Mouse (Mus musculus): ENCODE results near the gene Diexf.

The Diexf gene

DNA sequence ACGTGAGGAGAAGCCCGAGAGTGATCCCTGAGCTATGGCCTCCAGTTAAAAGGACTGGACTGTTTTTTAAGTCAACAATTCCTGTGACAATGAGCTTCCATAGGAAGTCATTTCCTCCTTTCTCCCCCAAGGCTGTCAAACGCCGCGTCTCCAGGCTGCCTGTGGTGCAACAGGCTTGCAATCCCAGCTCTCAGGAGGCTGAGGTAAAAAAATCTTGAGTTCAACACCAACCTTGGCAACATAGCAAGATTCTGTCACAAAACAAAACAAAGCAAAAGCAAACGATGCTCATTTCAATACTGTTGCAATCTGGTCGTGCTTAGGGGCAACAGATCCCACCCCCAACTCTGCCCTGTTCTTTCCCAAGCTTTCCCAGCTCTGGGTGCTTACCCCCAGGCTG lies 8.0 kb upstream of the Diexf start:
- DNase-seq = no peak

GRCm38 (mm10) chr1:193133726-193134125 lies 3.7 kb upstream of the Diexf start:
- DNase-seq = no peak

DNA sequence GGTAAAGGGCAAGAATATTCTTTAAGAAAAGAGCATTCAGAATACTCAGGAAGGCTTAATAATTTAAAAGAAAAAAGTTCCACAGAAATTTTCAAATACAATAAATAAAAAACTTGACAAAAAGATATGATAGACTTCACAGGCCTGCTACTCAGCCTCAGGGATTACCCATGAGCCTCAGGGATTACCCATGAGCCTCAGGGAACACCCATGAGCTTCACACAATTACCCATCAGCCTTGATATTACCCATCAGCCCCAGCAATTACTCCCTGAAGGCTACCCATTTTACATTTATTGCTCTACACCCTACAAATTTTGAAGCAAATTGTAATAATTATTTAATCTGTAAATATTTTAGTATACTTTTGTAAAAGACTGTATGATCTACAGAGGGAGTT lies 2.3 kb upstream of the Diexf start:
- DNase-seq = no peak

GRCm38 (mm10) chr1:193131311-193131948 lies 1.4 kb upstream of the Diexf start:
- DNase-seq = no peak

GRCm38 (mm10) chr1:193130839-193131238 lies 767 bp upstream of the Diexf start:
- DNase-seq = no peak

GRCm38 (mm10) chr1:193130456-193130825 lies 369 bp upstream of the Diexf start:
- no peak for DNase-seq

- DNase-seq = no peak
These were observed 751 bp downstream of the Diexf start for GRCm38 (mm10) chr1:193129321-193129720.

DNA sequence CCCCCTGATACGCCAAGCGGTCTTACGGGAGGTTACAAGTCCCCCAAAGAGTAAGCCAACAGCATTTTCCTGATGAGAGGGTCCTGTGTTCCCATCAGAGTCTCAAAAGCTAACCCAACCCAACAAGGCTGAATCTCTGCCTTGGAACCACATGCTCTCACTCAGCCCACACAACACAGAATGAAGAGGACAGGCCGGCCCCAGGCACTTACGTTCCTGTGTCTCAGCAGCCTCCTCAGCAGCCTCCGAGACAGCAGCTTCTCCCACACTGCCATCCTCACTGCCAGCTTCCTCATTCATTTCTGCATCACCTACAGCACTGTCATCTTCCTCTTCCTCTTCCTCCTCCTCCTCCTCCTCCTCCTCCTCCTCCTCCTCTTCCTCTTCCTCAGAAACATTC lies 2.0 kb downstream of the Diexf start:
- DNase-seq = no peak

DNA sequence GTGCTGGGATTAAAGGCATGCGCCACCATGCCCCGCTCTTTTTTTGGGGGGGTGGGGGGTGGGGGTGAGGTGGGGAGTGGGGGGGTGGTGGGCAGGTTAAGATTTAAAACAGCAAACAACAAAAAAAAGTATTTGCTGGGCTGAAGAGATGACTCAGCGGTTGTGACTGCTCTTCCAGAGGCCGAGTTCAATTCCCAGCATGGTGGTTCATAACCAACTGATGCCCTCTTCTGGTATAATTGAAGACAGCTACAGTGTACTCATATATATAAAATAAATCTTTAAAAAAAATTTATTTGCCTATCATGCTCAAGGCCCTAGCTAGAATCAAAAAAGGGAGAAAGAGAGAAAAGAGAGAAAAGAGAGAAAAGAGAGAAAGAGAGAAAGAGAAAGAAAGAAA lies 4.2 kb downstream of the Diexf start:
- no peak for DNase-seq

- DNase-seq = no peak
These were observed 6.8 kb downstream of the Diexf start for GRCm38 (mm10) chr1:193123290-193123689.

- no peak for DNase-seq
These were observed 7.3 kb downstream of the Diexf start for GRCm38 (mm10) chr1:193122793-193123192.

DNA sequence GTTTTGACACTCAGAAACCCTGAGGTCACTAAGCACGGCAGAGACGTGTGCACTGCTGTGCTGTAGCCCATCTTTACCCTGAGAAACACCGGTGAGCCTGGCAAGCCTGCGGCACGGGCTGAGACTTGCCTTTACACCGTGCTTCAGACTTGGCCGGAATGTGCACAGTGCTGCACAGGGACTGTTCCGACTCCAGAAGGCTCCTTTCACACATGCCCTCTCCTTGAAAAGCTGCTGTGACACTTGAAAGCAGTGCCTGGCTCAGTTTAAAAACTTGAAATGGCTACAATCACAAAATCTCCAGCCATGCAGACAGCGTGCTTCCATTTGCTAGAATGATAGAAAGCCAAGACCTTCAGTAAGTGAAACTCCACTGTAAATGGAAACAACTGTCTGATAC lies 18.0 kb downstream of the Diexf start:
- no peak for DNase-seq

GRCm38 (mm10) chr1:193102996-193103395 lies 27.1 kb downstream of the Diexf start:
- no peak for DNase-seq

GRCm38 (mm10) chr1:193102556-193102955 lies 27.5 kb downstream of the Diexf start:
- peak in 1 of 2 experiments; percentile 11 for DNase-seq

DNA sequence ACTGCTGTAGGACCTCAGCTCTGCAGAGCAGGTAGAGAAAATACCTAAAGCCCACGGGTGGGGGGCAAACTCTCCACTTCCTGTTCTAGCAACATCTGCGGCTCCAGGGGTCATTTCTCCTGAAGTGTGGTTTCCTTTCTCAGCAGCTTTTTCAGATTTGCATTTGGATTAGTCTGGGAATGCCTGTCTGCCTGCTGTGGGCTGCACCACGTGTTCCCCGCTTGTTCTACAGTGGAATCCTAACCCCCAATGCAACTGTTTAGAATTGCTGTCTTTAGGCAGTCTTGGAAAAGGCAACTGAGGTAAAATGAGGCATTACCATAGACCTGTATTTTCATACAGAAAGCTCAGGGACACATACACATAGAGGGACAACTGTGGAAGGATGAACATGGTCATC lies 28.0 kb downstream of the Diexf start:
- DNase-seq = no peak

DNA sequence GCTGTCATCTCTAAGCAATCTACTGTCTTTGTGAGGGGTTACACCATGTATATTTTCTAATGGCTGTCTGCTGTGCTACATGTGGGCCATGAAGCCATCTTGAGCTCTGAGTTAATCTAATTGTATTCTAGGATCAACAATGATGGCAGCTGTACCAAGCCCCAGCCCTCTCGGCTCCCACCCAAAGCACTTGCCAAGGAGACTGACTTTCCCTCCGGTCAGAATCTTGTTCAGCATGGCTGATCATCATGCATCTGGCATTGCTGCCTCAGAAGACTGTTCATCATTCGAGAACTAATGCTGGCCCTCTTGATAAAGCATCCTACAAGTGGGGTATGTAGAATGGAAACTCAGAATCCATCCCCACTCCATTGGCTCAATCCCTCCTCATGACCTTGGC lies 31.1 kb downstream of the Diexf start:
- no peak for DNase-seq

GRCm38 (mm10) chr1:193093596-193093995 lies 36.5 kb downstream of the Diexf start:
- DNase-seq = no peak

- no peak for DNase-seq
These were observed 37.3 kb downstream of the Diexf start for GRCm38 (mm10) chr1:193092771-193093170.

- DNase-seq = no peak
These were observed 39.2 kb downstream of the Diexf start for GRCm38 (mm10) chr1:193090894-193091293.

DNA sequence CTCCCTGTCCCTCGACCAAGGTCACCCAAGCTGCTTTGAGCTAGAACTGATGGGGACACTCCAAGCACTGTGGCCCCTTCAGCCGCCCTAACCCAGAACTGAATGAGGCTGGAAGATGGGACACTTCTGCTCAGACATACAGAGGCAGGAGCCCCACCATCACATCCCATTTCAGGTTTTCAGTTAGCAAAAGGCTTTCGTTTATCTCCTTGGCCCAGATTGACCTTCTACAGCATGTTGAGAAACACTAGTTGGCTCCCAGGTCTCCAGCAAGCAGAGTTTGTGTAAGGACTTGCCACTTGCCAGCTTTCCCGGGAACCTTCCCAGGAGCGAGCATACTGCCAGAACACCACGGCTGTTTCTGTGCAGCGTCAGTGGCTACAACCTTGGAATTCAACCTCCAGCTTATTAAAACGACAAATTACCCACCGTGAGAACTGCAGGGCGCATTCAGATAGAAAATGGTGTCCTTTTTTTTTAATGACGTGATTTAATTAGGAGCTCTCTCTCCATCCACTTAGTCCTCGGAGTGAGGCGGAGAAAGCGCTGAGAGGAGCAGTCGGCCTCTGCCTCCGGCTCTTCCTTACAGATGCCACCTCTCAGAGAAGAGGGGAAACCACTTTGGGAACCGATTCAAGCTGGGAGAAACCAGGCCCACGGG lies 39.7 kb downstream of the Diexf start:
- peak; percentile 27 to 47 for DNase-seq

GRCm38 (mm10) chr1:193089683-193090082 lies 40.4 kb downstream of the Diexf start:
- DNase-seq = no peak

GRCm38 (mm10) chr1:193089211-193089610 lies 40.9 kb downstream of the Diexf start:
- DNase-seq = no peak

DNA sequence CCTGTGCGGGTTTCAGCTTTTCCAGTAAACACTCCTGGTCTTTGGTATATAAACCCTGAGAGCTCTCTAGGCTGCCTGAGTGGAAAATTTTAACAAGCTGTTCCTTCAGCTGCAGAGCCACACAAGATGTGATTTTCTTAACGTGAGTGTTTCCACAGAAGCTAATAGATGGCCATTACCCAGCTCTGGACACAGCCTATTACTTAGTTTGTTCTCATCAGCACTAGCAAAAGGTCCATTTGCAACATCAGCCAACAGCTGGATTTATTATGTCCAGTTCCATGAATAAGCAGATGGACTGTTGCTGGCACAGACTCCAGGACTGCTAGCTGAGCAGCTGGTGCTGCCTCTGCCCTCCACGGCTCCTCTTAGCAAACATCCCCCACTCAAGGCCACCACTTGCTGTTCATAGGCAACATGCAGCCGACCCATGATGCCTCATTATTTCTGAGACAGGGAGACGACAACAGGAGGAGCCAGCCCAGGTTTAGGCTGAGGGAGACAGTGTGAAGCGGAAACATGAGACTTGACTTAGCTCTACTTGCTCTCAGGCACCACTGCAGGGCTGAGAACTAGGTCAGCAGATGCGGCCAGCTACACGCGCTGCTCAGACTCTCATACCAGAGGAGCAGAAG lies 43.1 kb downstream of the Diexf start:
- DNase-seq = no peak

DNA sequence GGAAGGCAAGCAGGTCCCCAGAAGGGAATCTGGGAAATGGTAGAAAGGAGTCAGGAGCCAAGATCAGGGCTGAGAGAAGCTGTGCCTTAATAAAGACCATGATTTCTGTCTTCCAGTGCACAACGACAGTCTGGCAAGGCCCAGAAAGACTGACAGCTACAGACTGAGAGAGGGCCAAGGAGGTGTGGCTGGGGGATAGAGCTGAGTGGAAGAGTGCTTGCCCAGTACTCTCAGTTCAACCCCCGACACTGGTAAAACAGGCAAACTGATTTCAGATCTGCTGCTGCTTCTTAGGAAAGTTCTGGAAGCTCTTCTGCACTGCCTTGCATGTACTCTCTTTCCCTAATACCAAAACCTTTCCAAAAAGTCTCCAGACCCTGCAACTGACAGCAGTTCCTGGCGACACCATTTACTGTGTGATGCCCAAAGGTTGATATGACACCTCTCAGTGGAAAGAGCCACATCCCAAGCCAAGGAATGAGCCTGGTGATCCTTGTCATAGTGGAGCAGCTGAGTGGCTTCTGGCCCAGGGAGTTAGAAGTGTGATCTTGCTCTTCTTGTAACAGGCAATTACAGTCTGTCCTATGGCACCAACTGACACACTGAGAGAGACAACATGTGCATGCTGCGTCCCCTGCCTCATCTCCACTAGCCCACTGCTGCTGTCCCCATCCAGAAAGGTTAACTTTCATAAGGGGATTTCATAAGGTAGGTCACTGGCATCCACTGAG lies 43.8 kb downstream of the Diexf start:
- no peak for DNase-seq

Data from cerebellum, postnatal 36 days (tissue).